Mouse (Mus musculus) frontal cortex, postnatal 10 days (tissue): Measurements from ENCODE around the gene Nfib.

Experiments
- DNase-seq, 2 experiments: peaks; one replicate each; pipeline ENCODE4 v3.0.0; 2022; ENCODE audit warnings: low spot score in 2 of 2, mixed read lengths in 1 of 2

Nfib gene

GRCm38 (mm10) chr4:82624285-82625045, 81.1 kb downstream of the Nfib start:
- no peak for DNase-seq

- DNase-seq, result no peak
Measured at GRCm38 (mm10) chr4:82623835-82624234, 81.7 kb downstream of the Nfib start.

GRCm38 (mm10) chr4:82623081-82623538, 82.4 kb downstream of the Nfib start:
- DNase-seq, result no peak

- DNase-seq, result peak; percentile 72 to 73
Measured at GRCm38 (mm10) chr4:82622321-82622836, 83.2 kb downstream of the Nfib start.

- DNase-seq, result peak; percentile 47 to 60
Measured at GRCm38 (mm10) chr4:82619539-82619941, 86.0 kb downstream of the Nfib start.

GRCm38 (mm10) chr4:82619003-82619402, 86.5 kb downstream of the Nfib start:
- no peak for DNase-seq

GRCm38 (mm10) chr4:82617257-82617656, 88.3 kb downstream of the Nfib start:
- DNase-seq, result no peak

- no peak for DNase-seq
Measured at GRCm38 (mm10) chr4:82615712-82616111, 89.8 kb downstream of the Nfib start.

- no peak for DNase-seq
Measured at GRCm38 (mm10) chr4:82614466-82614805, 91.1 kb downstream of the Nfib start.

- peak; percentile 15 to 31 for DNase-seq
Measured at GRCm38 (mm10) chr4:82613606-82614465, 91.7 kb downstream of the Nfib start.

- DNase-seq, result no peak
Measured at GRCm38 (mm10) chr4:82609676-82610075, 95.9 kb downstream of the Nfib start.

- DNase-seq, result no peak
Measured at GRCm38 (mm10) chr4:82608768-82609610, 96.6 kb downstream of the Nfib start.

- no peak for DNase-seq
Measured at GRCm38 (mm10) chr4:82607266-82607665, 98.3 kb downstream of the Nfib start.

- no peak for DNase-seq
Measured at GRCm38 (mm10) chr4:82606351-82606750, 99.2 kb downstream of the Nfib start.

- no peak for DNase-seq
Measured at GRCm38 (mm10) chr4:82605034-82605784, 100.3 kb downstream of the Nfib start.

GRCm38 (mm10) chr4:82604501-82604900, 101.0 kb downstream of the Nfib start:
- no peak for DNase-seq

GRCm38 (mm10) chr4:82600636-82601035, 104.9 kb downstream of the Nfib start:
- DNase-seq, result no peak

- no peak for DNase-seq
Measured at GRCm38 (mm10) chr4:82598436-82598835, 107.1 kb downstream of the Nfib start.

GRCm38 (mm10) chr4:82593681-82594666, 111.6 kb downstream of the Nfib start:
- DNase-seq, result no peak
